Mouse (Mus musculus) monocyte, adult 5-6 weeks (primary cell): Measurements from ENCODE around the gene Srgn. TPM values are rescaled to one million over a fixed set of nuclear protein-coding genes. Genes with fewer than 3 reads are reported as not detected.

Experiments
- ATAC-seq: fragments of 153-309, 156-312 bp; replicated peaks from 2 replicates; pipeline ENCODE4 v1.8.0; 2017; ENCODE audit warnings: mild to moderate bottlenecking; ENCODE audit not compliant: low TSS enrichment, insufficient number of reproducible peaks, severe bottlenecking, poor library complexity, low FRiP score
- total RNA-seq: library from RNA; stranded (forward); fragments of 200-1000, 200-491, 200-594 nt; gene quantifications from 3 replicates; pipeline ENCODE4 v1.2.3, GENCODE M21; 2017

Gene Srgn
- total RNA-seq, result 1,192 to 2,405 TPM (median 1,864 TPM) in 3 replicates

DNA sequence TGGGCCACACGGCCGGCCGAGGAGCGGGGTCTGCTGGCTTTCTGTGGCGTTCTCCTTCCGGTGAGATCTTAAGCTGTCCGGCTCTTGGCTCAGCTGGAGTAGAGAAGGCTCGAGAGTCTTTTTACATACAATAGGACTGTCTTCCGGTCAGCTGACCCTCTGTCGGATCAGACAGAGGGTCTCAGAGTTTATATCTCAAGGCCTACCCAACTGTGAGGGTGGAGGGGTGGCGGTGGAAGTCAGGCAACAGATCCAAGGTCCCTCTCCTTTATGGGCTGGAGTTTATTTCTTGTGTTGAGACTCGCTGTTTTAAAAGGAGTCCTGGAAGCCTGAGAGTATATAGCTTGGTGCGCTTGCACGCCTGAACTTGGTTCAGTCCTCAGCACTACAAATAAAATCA, at the start of gene Srgn:
Gene Srgn, minus strand, starts transcription at position 101 of the 400 bp plus-strand sequence.
- no peak for ATAC-seq

DNA sequence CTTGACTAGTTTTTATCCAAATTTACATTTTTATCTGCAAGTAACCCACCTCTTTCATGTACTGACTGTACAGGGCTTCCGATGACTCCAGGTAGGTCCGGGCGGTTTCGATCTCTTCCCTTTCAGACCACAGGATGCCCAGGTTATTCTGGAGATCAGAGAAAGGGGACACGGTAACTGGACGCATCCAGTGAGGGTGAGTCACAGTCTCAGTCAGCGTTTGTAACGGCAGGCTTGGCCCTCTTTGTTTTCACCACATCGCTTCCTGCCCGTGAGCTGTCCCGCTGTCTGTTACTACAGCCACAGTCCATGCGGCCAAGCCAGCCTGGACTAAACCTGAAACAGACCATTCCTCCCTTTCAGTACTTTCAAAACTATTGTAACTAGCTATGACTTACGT, 47.8 kb upstream of the Srgn start:
- no peak for ATAC-seq

DNA sequence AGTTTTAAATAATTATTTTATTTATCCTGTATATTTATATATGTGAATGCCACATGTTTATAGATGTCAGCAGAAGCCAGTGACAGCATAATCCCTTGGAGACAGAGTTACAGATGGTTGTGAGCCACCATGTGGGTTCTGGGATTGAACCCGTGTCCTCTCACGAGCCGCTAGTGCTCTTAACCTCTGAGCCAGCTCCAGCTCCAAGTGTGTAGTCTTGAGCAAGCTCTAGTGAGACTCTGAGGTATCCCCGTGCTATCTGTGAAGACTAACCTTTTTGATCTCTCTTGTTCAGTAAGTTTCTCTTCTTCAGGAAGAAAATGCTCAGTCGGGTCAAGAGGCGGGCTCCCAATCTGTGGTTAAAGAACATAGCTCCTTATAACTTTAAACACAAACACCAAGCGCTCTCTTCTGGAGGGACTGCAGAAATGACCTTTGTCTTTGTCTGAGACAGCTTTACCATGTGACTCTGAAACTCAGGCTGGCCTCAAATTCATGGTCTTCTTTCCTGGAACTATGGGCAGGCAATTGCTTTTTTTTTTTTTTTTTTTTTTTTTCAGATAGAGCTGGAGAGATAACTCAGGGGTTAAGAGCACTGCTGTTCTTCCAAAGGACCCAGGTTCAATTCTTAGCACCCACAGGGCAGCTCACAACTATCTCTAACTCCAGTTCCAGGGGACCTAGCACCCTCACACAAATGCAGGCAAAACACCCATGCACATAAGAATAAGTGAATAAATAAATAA, 43.0 kb upstream of the Srgn start:
- ATAC-seq, result no peak

DNA sequence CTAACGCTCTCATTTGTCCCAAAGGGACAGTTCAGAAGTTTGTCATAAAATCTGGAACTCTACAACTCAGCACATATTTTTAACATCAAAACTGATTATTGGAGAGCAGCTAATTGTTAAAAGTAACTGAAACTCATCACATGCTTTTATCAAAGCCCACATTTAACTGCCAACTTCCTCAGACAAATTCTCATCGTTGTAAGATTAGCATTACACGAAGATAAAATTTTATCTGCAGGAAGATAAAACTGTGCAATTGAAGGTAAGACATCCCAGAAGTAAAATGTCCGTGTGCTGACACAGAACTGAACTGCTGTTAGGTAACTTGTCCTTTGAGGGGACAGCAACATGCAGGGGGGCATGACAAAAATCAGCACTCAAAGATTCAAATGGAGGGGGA, 41.6 kb upstream of the Srgn start:
- ATAC-seq, result no peak

DNA sequence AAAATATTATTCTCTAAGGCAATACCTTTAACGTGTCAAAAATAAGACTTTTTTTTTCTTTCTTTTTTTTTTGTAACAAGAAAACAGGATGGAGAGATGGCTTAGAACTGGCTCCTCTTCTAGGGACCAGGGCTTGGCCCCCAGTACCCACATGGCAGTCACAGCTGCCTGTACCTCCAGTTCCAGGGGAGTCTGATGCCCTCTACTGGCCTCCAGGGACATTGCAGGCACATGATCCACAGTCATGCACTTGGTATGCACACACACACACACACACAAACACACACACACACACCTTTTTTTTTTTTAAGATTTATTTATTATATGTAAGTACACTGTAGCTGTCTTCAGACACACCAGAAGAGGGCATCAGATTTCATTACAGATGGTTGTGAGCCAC, 30.5 kb upstream of the Srgn start:
- ATAC-seq, result no peak

DNA sequence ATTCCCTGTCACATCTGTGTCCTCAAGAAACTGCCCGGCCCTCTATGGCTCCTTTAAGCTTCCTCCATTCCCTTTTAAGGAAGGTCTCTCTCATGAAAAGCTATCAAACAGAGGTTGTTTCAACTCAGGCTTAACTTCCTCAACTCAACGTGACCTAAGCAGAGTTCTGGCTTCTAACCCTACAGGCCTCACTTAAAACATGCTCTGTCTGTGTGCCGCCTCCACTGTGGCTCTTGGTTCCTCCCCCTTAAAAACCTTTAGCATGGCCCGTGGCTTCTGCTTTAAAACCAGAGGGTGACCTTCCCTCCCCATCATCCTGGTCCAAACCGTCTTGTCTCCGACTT, 29.3 kb upstream of the Srgn start:
- peak; percentile 68 for ATAC-seq

DNA sequence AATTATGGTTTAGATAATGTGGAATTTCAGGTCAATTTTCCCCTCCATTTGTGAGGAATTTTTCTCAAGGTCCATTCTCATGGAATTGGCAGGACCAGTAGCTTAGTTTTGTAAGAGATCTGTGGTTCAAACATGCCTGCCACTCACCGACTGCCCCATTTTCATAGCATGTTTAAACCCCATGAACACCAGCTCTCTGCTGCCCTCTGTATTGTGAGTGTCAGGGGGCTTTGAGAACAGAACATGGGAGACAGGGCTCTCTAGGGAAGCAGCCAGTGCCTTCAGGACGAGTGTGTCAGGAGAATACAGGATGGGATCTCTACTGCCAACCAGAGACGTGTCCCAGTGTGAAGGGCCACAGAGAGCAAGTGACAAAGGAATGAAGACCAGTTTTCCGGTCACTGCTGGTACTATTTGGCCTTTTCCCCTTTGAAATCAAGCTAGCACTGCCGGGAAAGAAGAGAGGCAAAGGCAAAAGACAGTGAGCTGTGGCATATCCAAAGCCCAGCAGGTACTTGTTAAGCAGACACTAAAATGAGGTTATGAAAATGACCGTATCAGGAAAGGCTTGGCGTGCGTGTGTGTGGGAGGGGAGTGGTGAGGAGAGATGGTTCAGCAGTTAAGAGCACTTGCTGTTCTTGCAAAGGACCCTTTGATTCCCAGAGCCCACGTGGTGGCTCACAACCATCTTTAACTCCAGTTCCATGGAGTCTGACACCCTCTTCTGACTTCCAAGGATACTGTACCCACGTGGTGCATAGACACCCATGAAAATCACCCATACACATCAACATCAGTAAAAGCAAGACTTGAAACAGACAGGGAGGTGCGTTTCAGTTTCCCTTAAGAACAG, 28.7 kb upstream of the Srgn start:
- ATAC-seq, result no peak

DNA sequence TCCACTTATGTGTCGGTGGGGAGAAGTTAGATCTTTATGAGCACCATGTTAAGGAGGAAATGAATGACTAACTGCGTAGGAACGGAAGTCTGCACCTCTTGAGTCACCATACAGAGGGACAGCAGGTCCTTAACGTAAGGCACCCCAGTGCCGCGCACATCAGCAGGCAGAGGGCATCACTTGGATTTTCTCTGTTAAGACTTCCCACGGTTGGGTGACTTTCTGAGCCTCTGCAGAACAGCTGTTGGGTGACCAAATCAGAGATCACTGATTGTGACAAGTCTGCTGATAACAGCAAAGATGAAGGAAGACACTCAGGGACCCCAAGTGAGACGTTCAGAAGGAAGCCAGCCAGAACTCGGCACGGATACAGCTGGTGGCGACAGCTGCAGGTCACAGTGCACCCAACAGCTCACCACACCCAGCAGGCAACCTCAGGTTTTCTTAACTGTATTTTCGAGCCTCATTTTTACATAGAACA, 26.4 kb upstream of the Srgn start:
- ATAC-seq, result peak; percentile 76

DNA sequence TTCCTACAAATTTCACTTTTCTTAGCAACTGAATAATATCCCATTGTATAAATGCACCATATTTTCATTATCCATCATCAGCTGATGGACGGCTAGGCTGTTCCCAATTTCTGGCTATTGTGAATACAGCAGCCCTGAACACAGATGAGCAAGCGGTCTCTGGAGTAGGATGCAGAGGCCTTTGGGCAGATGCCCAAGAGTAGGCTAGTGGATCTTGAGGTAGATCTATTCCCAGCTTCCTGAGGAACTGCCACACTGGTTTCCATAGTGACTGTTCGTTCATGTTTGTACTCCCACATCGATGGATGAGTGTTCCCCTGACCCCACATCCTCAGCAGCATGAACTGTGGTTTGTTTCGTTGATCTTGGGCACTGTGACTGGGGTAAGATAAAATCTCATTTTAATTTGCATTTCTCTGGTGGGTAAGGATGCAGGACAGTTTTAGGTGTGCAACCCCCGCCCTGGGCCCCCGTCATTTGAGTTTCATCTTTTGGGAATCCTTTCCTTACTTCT, 23.6 kb upstream of the Srgn start:
- ATAC-seq, result no peak

DNA sequence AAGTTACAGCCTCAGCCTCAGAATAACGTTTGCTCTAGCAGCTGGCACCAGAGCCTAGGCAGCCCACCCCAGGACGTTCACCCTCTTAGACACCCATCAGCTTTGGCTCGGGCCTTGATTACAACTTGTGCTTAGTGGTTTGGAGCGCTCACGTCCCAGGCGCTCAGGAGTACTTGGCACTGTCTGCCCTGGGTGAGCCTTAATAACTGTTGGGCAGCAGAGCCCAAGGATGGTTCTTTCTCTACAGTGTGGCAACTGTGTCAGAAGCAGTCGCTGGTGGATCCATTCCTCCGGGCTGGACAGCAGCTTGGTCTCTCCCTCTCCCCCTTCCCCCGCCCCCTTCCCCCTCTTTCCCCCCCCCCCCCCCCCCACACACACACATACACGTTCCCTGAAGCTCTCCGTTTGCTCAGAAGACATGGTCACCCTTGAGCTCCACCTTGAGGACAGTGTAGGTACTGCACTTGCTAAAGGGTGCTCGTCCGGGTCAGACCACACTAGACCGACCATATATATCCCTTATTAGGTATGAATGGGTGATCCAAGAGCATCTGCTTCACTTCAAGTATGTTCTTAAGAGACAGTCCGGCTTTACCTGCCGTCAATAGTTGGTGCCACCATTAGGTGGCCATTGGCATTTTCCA, 22.4 kb upstream of the Srgn start:
- peak; percentile 70 for ATAC-seq

DNA sequence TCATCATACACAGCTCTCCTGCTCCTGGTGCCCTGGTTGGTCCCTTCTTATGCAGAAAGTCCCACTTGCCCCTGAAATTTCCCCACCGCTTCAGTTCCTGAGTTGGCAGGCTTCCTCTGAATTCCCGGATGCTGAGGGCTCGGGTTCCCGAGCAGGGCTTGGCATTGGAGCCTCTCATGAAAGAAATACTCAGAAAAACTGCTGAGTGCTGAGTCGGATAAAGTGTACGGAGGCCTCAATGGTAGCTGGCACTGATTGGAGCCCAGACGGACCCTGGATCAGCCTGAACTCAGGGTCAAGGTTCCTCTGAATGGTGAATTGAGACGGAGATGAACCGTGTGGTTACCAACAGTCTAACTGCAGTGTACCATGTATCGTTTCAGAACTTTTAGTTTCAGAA, 19.2 kb upstream of the Srgn start:
- ATAC-seq, result no peak

DNA sequence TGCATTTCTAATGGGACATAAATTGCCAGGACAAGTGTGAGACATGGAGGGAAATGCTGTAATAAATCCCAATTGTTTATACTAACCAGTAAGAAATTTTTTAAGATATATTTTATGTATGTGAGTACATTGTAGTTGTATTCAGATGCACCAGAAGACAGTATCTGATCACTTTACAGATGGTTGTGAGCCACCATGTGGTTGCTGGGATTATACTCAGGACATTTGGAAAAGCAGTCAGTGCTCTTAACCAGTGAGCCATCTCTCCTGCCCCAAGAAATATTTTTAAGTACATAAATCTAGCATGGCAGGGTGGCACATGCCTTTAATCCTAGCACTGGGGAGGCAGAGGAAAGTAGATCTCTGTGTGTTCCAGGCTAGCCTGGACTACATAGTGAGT, 18.5 kb upstream of the Srgn start:
- ATAC-seq, result no peak

DNA sequence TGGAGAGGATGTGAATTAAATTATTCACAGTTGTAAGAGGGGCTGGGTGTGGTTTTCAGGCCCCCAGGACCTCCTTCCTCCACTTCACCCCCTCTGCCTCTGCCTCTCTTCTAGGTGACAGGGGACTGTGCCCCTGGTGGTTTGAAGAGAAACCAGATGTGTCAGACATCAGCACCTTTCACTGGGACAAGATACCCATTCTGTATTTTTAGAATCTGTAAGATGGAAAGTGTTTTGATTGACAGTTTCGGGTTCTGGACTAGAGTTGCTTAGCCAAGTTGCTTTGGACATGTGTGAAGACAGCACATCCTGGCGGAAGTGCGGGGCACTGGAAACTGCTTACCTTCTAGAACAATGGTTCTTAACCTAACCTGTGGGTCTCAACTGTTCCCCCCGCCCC, 17.1 kb upstream of the Srgn start:
- ATAC-seq, result no peak

DNA sequence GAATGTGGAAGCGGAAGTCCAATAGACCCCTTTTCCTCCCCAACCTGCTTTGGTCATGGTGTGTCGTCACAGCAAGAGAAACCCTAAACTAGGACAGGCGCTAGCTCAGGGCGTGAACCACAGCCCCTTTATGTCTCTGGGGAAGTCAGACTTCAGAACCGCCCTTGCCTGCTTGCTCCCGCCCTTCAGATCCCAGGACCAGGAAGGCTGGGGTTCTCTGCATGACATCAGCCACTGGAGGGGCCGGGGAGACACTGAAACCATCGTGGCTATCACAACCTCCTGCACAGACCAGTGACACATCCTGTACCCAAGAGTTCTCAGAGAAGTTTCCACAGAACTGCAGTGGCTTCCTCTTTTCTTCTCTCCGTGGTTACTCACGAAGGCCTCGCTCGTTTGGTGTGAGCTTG, 16.2 kb upstream of the Srgn start:
- peak; percentile 87 for ATAC-seq

DNA sequence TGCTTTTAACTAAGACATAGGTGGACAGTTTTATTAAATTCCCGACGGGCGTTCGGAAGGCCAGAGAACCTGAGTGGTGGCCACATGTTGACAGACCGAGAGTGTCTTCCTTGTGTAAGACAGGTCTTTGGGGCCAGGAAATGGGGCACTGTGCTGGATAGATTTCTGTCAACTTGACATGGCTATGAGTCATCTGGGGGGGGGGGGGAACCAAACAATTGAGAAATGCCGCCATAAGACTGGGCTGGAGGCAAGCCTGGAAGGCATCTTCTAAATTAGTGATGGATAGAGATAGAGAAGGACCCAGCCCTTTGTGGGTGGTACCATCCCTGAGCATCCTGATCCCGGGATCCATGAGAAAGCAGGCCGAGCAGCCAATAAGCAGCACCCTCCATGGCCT, 15.7 kb upstream of the Srgn start:
- peak; percentile 8 for ATAC-seq

DNA sequence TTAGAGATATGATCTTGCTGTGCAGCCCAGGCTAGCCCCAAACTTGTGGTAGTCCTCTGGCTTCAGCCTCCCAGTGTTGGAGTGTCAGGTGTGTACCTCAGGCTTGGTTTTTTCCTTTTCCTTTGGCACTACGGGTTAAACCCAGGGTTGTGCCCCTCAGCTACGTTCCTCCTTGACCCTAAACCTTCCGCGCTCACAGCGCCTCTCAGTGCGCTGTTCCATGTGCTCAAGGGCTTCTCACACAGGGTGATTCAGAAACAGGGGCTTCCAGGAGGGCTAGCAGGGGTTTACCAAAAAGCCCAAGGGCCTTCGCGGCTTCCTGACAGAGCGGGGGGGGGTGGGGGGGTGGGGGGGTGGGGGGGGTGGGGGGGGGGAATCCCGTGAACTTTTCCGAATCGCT, 15.3 kb upstream of the Srgn start:
- ATAC-seq, result no peak

DNA sequence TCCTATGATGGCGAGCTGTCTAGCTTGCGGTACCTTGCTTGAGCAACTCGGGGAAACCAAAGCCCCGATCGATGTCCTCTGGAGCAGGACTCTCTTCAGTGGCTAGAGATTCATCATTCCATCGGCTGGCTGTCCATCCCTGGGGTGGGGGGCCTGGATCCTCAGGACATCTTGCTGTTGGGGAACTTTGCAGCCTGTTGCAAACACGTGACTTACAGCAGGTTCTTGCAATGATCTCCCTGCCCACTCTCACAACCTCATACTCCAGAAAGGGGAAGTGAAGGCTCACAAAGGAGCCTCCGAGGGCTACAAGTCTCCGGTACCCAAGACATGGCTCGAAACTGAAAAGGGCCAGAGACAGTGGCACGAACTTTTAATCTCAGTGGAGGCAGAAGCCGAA, 14.2 kb upstream of the Srgn start:
- ATAC-seq, result peak; percentile 54

DNA sequence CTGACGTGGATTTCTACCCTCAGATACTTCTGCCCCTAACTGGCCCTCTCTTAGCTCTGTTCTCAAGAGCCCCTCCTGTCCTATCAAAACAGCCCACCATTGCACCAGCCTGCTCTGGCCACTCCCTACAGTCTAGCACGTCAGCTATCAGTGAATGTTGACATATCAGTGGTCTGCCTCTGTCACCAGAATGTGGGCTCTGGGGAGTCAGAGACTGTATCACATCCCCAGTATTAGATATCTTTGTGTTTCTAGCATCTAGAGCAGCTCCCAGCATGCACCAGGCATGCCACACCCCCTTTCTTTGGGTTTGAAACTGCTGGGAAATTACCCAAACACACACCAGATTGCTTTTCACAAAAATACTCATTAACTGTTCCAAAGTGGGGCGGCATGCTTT, 13.5 kb upstream of the Srgn start:
- no peak for ATAC-seq

DNA sequence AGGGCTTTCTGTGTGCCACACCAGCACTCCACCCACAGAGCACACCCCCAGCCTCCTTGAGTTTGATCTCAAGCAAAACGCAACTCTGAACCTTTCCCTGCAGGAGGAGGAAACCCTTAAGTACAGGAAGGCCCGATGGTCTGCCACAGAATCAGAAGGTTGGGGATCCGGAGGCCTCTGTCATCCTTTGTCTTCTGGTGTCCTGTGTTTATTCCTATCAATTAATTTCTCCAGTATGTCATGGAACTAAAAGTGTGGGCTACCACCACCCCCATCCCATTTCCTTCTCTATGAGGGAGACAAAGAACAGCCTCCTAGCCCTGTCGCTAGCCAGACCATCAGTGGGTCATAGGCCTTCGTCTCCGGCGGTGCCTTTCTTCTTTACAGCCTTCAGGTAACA, 7.3 kb upstream of the Srgn start:
- no peak for ATAC-seq
